Mouse (Mus musculus) ES-E14 (cell line): ENCODE data around the gene Ulbp1. TPM values are rescaled to one million over a fixed set of nuclear protein-coding genes. Genes with fewer than 3 reads are reported as not detected.
A peak's percentile ranks its signal among the peaks of the same experiment; 100 is the strongest.
"Not testable (repeated sequence)": the region's sequence is repeated elsewhere in the genome, so short reads cannot be mapped to it uniquely, and the experiment has no call there.

Experiments
- DNase-seq: peaks from one replicate; pipeline ENCODE4 v3.0.0-alpha.2; 2013; ENCODE audit warnings: low read depth, low spot score
- H3K27ac ChIP-seq: 2 replicates; pipeline ENCODE4 v1.5.1; 2012; ENCODE audit warnings: low read depth, mild to moderate bottlenecking, low read length, moderate library complexity, mixed read lengths; ENCODE audit not compliant: poor library complexity, insufficient read depth, severe bottlenecking
- H3K36me3 ChIP-seq: 2 replicates; pipeline ENCODE4 v1.6.1; 2012; ENCODE audit warnings: mild to moderate bottlenecking, low read length, moderate library complexity, mixed read lengths; ENCODE audit not compliant: control insufficient read depth, poor library complexity, insufficient read depth, severe bottlenecking
- H3K4me1 ChIP-seq, 2 experiments: fragments of 150-350 bp in 1 of 2; sonication (generic) in 1 of 2; 2 replicates each; pipeline ENCODE4 v1.6.1; 2012; ENCODE audit warnings: low read length in 2 of 2, mild to moderate bottlenecking in 1 of 2, mixed read lengths in 1 of 2; ENCODE audit not compliant: control insufficient read depth in 2 of 2, insufficient read depth in 2 of 2, poor library complexity in 1 of 2
- H3K4me3 ChIP-seq, 2 experiments: fragments of 150-350 bp in 1 of 2; sonication (generic) in 1 of 2; 2 replicates each; pipeline ENCODE4 v1.5.1; 2012; ENCODE audit warnings: low read length in 2 of 2, low read depth in 1 of 2, mild to moderate bottlenecking in 1 of 2, mixed read lengths in 1 of 2; ENCODE audit not compliant: insufficient read depth in 1 of 2, poor library complexity in 1 of 2, severe bottlenecking in 1 of 2
- H3K9ac ChIP-seq: 2 replicates; pipeline ENCODE4 v1.6.1; 2012; ENCODE audit warnings: low read depth, mild to moderate bottlenecking, low read length, mixed read lengths; ENCODE audit not compliant: poor library complexity, insufficient read depth, severe bottlenecking
- H3K9me3 ChIP-seq: fragments of 150-350 bp; sonication (generic); 2 replicates; pipeline ENCODE4 v1.6.1; 2012; ENCODE audit warnings: low read depth, mild to moderate bottlenecking, low read length; ENCODE audit not compliant: control insufficient read depth, insufficient read depth
- CHD2 ChIP-seq: IDR thresholded peaks from 2 replicates; pipeline ENCODE4 v1.6.1; 2014; ENCODE audit warnings: mild to moderate bottlenecking, low read depth, low read length, inconsistent platforms
- HCFC1 ChIP-seq: IDR thresholded peaks from 2 replicates; pipeline ENCODE4 v1.6.1; 2012; ENCODE audit warnings: low read length, inconsistent platforms, borderline replicate concordance; ENCODE audit not compliant: insufficient read depth
- MAFK ChIP-seq: IDR thresholded peaks from 2 replicates; pipeline ENCODE4 v1.6.1; 2014; ENCODE audit warnings: mild to moderate bottlenecking, low read depth, low read length, inconsistent platforms; ENCODE audit not compliant: insufficient read depth
- ZC3H11A ChIP-seq: IDR thresholded peaks from 2 replicates; pipeline ENCODE4 v1.6.1; 2012; ENCODE audit warnings: low read depth, mild to moderate bottlenecking, inconsistent platforms, low read length, borderline replicate concordance
- ZNF384 ChIP-seq: IDR thresholded peaks from 2 replicates; pipeline ENCODE4 v1.6.1; 2012; ENCODE audit warnings: low read depth, low read length, inconsistent platforms
- in situ Hi-C, 2 experiments: fragments of 600-800 bp; cut with MboI; formaldehyde crosslinking; loops; one replicate each; pipeline ENCODE4 v1.15.1; 2025; ENCODE audit warnings: low sequenced_read_pairs in 2 of 2, inconsistent platforms in 1 of 2; ENCODE audit not compliant: unreplicated experiment in 2 of 2
- total RNA-seq: library from RNA; depleted of rRNA; stranded (reverse); fragments of 300-350 nt; gene quantifications from 2 replicates; pipeline ENCODE4 v1.2.3, GENCODE M21; 2012; rRNA removed

Ulbp1 gene
- total RNA-seq, result 11.2 and 23.6 TPM in 2 replicates

- peaks cover 3 to 5% of the 10 kb centered on the region in 2 experiments; a peak in 3 of 4 replicates for H3K4me1 ChIP-seq
- DNase-seq, result no peak
These were observed at the start of gene Ulbp1 for GRCm38 (mm10) chr10:7473197-7473889. Gene Ulbp1, minus strand, starts transcription at chr10:7473638.

DNA sequence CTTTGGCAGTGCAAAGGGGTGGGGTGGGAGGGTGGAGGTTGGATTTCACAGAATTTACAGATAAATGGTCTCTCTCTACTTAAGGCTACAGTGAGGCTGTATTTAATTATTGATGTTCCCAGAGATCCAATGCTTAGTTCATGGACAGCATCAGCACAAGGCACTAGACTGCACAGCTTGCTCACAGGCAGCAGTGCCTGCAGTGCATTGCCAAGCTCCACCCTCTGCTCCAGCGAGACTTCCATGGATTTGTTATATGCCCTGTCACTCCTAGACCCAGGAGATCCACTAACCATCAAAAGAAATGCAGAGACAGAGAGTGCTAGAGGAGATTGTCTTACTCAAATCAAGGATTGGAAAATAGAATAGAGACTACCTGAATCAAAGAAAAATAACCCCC, 24.7 kb upstream of the Ulbp1 start:
- DNase-seq, in situ Hi-C loops, H3K9ac ChIP-seq, H3K9me3 ChIP-seq, H3K4me3 ChIP-seq, H3K4me1 ChIP-seq, H3K36me3 ChIP-seq, H3K27ac ChIP-seq: not testable (repeated sequence)

More at GRCm38 (mm10) chr10:7473197-7473889, at the start of gene Ulbp1:
- Histone ChIP-seq H3K36me3 (no peaks in the 10 kb centered on the region), H3K27ac (no peak within 1 kb of the TSS), H3K9me3 (no peaks in the 10 kb centered on the region), H3K9ac (peak within 1 kb of the TSS; percentile 45), H3K4me3 (peak within 1 kb of the TSS; percentile 20 to 38)
- TF ChIP-seq MAFK (no peak), CHD2 (no peak), ZC3H11A (no peak), ZNF384 (no peak), HCFC1 (no peak)
- in situ Hi-C loops, result no loop called here

DNA sequence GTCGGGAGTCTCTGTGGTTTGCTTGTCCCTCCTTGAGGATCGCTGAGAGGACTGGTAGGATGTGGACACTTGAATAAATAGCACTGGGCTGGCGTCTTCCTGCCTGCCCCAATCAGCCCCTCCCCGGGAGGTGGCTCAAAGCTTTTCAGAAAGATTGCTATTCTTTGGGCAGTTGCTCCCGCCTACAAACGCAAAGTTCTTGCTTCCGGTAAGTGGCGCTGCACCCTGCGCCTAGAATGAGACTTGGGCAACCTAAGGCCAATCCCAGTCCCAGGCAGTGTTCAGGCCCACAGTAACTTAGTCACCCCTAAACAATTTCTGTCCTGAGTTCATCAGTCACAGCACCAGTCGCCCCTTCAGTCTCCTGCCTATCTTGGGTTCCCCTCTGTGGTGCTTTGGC, 18.9 kb upstream of the Ulbp1 start:
- H3K36me3 ChIP-seq, H3K4me1 ChIP-seq, H3K9me3 ChIP-seq, H3K9ac ChIP-seq, in situ Hi-C loops, DNase-seq, H3K27ac ChIP-seq: not testable (repeated sequence)
- H3K4me3 ChIP-seq, result peak overlapping the region; percentile 15 to 36; a peak in 3 of 4 replicates

DNA sequence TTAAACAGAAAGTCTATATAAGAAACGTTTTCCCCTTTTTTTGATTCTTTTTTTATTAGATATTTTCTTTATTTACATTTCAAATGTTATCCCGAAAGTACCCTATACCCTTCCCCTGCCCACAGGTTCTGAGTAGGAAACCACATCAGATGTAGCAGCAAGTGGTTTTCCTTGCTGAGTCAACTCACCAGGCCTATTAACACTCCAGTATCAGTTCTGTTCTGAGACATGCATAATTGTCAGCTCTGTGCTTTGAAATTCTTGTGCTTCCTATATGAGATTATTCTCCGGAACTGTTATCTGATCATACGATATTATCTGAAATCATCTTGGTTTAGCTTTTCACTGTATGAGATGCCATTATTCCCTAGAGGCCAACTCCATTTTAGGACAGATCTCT, 10.2 kb upstream of the Ulbp1 start:
- Histone ChIP-seq H3K27ac (no peak overlapping the region), H3K4me3 (no peak overlapping the region), H3K9ac (no peak overlapping the region), H3K4me1 (no peaks in the 10 kb centered on the region), H3K36me3 (no peaks in the 10 kb centered on the region), H3K9me3 (no peaks in the 10 kb centered on the region)
- TF ChIP-seq HCFC1, result no peak
- no peak for TF ChIP-seq ZC3H11A
- no peak for TF ChIP-seq CHD2
- no peak for TF ChIP-seq ZNF384
- no peak for TF ChIP-seq MAFK
- in situ Hi-C loops, result no loop called here
- DNase-seq, result no peak

- H3K9ac ChIP-seq, H3K4me3 ChIP-seq, H3K4me1 ChIP-seq, H3K9me3 ChIP-seq, in situ Hi-C loops, DNase-seq, H3K36me3 ChIP-seq, H3K27ac ChIP-seq: not testable (repeated sequence)
These were observed 787 bp upstream of the Ulbp1 start for GRCm38 (mm10) chr10:7474225-7474624.
